Mouse (Mus musculus): ENCODE measurements around the gene Sox14. TPM values are rescaled to one million over a fixed set of nuclear protein-coding genes. Genes with fewer than 3 reads are reported as not detected.

Sox14 gene
- 1.4 and 3.3 TPM in 2 replicates for polyA plus RNA-seq (2016; fragmentation: Nextera tagmentation; extraction: Ambion mirVana)

DNA sequence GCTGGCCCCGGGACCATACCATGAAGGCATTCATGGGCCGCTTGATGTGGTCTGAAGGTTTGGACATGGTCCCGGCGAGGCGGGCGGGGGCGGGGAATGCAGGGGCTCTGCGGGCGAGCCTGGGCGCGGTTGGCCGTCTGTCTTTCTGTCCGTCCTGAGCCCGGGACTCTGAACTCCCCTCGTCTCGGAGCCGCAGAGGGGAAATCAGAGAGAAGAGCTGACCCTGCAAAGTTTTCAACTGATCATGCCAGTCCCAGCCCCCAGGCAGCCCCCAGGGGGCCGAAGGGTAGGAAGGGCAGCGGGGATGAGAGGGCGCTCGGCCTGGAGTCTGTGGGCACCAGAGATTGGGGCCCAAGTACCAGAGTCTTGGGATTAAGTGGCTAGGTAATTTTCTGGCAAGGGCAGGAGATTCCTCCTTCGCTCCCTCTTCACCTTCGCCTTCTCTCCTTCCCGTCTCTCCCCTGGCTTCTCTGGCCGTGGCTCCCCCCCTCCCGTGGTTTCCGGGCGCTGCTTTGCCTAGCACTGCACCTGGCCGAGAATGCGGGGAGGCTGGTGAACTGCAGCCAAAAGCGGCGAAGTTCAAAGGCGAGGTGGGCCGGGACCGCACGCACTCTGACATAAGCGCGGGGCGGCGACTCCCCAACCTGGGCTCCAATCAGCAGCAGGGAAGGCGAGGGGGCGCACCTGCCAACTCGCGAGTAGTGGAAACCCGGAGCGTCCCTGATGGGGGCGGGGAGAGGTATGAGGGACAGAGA, at the start of gene Sox14:
TSS of gene Sox14 (minus strand) at position 553 of the 755 bp plus-strand sequence.
- DNase-seq (ENCODE audit: low spot score), result peak; percentile 51
- H3K27ac ChIP-seq, result peak within 1 kb of the TSS; percentile 54; the same call in 1 of the 2 replicates
- H3K36me3 ChIP-seq, result no peaks in the 10 kb centered on the region
- WGBS, result under 1% methylated on average over 47 of the region's 47 CpGs
- no peaks in the 10 kb centered on the region for H3K9me3 ChIP-seq
- H3K4me3 ChIP-seq, result peak within 1 kb of the TSS; percentile 37
- H3K4me1 ChIP-seq (replicated peaks), result peaks cover 60% of the 10 kb centered on the region
- peaks cover 100% of the 10 kb centered on the region for H3K27me3 ChIP-seq (ENCODE audit: insufficient read depth, poor library complexity, severe bottlenecking)

DNA sequence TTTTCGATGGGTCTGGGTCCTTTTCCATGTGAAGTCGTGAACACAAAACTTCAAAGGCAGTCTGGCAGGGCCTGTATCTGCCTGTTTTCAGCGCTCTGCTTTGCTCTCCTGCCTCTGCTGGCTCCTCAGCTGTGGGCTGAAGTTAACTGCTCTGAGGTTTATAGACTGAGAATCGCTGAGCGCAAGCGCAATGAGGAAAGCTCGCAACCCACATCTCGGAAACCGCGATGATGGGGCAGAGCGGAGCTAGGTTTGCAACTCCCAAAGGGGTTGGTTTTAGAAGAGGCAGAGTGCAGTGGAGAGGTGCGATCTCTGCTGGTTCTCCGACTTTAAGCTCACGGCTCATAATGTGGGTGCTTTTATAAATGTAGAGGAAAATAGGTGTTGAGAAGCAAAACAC, 3.3 kb upstream of the Sox14 start:
- no peaks in the 10 kb centered on the region for H3K9me3 ChIP-seq
- no peaks in the 10 kb centered on the region for H3K36me3 ChIP-seq
- no peak overlapping the region for H3K4me3 ChIP-seq
- peaks cover 35% of the 10 kb centered on the region for H3K4me1 ChIP-seq (replicated peaks)
- H3K27ac ChIP-seq, result no peak overlapping the region
- WGBS, result 3% methylated on average over 14 of the region's 14 CpGs
- H3K27me3 ChIP-seq (ENCODE audit: insufficient read depth, poor library complexity, severe bottlenecking), result peaks cover 81% of the 10 kb centered on the region
- DNase-seq (ENCODE audit: low spot score), result peak; percentile 48

DNA sequence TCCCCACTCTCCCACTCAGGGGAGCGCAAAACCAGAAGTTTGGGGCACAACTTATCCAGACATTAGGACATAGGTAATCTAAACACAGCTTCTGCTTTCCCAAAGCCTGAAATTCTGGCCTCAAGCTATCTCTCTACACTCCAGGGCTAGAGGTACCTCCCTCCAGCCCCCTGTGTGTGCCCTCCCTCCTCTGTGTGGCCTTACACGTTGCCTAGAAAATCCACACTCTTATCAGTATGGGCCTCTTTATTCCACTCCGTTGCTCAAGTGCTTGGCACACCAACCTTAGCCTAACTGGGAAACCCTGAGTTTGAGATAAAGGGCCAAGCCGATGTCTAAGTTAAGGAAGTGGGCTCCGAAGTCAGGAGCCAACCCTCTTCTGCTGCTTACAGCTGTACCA, 2.6 kb upstream of the Sox14 start:
- Histone ChIP-seq H3K36me3 (no peaks in the 10 kb centered on the region), H3K27me3 (ENCODE audit: insufficient read depth, poor library complexity, severe bottlenecking) (peaks cover 89% of the 10 kb centered on the region), H3K4me3 (no peak overlapping the region), H3K4me1 (replicated peaks) (peaks cover 35% of the 10 kb centered on the region), H3K9me3 (no peaks in the 10 kb centered on the region), H3K27ac (no peak overlapping the region)
- peak; percentile 10 for DNase-seq (ENCODE audit: low spot score)
- WGBS, result 7% methylated on average over 5 of the region's 5 CpGs

DNA sequence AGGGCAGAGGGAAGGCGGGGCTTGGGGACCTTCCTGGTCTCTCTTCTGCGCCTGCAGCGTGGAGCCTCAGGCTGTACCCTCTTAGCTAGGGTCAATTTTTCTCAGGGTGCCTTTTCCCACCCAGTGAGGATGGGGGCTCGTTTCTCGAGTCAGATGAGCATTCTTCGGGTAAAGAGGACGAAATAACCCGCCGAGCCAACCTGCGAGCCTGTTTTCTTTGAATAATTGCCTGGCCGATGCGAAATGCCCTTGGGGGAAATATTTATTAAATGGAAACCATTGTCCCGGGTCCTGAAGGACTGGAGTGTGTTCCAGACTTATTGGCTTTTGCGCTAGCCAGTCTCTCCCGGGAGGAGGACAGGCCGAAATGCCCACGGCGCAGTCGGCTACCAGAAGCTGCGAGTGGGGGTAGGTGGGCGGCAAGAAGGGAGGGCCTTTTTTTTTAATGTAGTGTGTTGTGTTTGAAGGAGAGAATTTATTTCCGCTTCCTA, 1.1 kb upstream of the Sox14 start:
- H3K27me3 ChIP-seq (ENCODE audit: insufficient read depth, poor library complexity, severe bottlenecking), result peaks cover 99% of the 10 kb centered on the region
- no peak for DNase-seq (ENCODE audit: low spot score)
- peaks cover 47% of the 10 kb centered on the region for H3K4me1 ChIP-seq (replicated peaks)
- H3K4me3 ChIP-seq, result 0 out of 2 replicates have a peak overlapping the region, but pooled peaks have one; percentile 37
- no peaks in the 10 kb centered on the region for H3K36me3 ChIP-seq
- no peaks in the 10 kb centered on the region for H3K9me3 ChIP-seq
- WGBS, result 3% methylated on average over 22 of the region's 22 CpGs
- no peak overlapping the region for H3K27ac ChIP-seq

DNA sequence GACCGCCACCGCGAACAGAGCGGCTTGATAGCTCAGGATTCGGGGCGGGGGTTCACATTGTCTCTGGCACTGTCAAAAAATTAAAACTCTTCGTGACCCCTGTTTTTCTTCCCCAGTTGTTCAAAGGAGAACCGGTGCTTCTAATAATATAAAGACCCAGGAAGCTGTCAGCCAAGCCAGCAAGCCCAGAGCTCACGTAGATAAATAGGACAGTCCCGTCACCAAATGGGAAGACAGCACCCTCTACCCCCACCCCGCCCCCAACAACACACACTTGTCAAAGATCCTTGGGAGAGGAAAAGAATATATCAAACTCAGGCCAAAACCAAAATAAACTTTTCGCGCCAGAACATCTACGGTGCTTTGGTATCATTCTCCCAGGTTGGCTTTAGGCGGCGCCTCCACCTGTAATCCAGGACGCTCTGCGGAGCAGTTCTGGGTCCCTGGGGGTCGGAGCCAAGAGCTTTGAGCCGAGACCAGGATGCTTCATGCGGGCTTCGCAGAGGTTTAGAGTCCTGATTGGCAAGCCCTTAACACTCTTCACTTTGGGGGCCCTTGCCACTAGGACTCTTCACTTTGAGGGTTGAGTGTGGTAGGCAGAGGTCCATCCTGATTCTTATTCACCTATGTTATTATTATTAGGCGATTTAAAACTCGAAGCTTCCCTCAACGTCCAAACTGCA, 544 bp upstream of the Sox14 start:
- Histone ChIP-seq H3K9me3 (no peaks in the 10 kb centered on the region), H3K4me3 (peak overlapping the region; percentile 37), H3K36me3 (no peaks in the 10 kb centered on the region), H3K27me3 (ENCODE audit: insufficient read depth, poor library complexity, severe bottlenecking) (peaks cover 100% of the 10 kb centered on the region), H3K27ac (no peak overlapping the region), H3K4me1 (replicated peaks) (peaks cover 53% of the 10 kb centered on the region)
- DNase-seq (ENCODE audit: low spot score), result peak; percentile 37
- WGBS, result under 1% methylated on average over 25 of the region's 25 CpGs

DNA sequence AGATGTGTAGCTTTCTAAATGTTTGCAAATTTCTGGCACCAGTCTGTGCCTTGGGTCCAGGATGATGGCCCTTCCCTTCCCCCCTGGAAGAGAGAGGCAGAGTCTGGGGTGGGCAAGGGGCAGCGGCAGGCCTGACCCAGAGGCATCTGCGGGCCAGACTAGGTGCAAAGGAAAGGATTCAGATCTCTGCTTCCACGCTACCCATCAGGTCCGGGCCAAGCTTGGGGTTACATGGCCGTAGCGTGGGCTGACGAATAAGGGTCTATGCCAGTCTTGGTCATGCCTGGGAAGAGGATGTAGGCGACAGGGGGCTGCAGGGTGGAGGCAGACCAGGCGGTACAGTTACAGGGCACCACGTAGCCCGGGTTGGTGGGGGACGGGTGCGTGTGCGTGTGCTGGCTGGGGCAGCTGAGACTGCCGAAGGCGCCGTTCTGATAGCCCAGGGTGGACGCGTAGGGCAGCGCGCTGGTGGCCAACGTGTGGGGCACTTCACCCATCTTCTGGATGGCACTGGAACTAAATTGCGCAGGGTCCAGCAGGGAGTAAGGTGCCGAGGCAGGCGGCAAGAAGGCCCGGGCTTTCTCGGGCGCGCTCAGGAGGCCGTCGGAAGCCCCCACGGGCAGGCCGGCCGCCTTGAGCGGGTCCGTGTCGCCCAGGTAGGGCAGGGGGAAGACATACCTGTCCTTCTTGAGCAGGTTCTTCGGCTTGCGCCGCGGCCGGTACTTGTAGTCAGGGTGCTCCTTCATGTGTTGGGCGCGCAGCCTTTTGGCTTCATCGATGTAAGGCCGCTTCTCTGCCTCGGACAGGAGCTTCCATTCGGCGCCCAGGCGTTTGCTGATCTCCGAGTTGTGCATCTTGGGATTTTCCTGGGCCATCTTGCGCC, 994 bp downstream of the Sox14 start:
- H3K4me1 ChIP-seq (replicated peaks), result peaks cover 68% of the 10 kb centered on the region

DNA sequence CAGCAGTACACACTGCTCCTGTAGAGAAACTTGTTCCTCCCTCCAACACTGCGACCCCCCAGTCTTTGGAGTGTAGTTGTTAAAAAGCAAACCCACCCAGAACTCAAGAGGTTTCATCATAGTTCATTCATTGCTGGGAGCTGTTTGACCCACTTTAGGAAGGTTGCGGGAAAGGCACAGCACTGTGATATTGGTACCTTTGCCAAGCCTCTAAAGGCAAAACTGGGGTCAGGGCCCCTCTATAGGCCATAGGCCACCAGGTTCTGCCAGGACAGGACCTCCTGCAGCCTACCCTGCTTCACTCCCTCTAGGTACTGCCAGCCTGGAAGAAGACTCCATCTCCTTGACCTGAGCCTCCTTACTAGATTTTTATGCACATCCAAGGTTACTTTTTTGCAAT, 2.2 kb downstream of the Sox14 start:
- DNase-seq (ENCODE audit: low spot score), result peak; percentile 43
- H3K36me3 ChIP-seq, result no peaks in the 10 kb centered on the region
- H3K9me3 ChIP-seq, result no peaks in the 10 kb centered on the region
- H3K27ac ChIP-seq, result no peak overlapping the region
- H3K4me3 ChIP-seq, result no peak overlapping the region
- H3K27me3 ChIP-seq (ENCODE audit: insufficient read depth, poor library complexity, severe bottlenecking), result peaks cover 100% of the 10 kb centered on the region
- peaks cover 74% of the 10 kb centered on the region for H3K4me1 ChIP-seq (replicated peaks)
- WGBS, result under 1% methylated on average over 2 of the region's 2 CpGs

More for the DNA sequence above, 994 bp downstream of the Sox14 start:
- Histone ChIP-seq H3K4me3 (peak overlapping the region; percentile 37), H3K36me3 (no peaks in the 10 kb centered on the region), H3K27ac (peak overlapping the region; percentile 54; the same call in 1 of the 2 replicates), H3K9me3 (no peaks in the 10 kb centered on the region), H3K27me3 (ENCODE audit: insufficient read depth, poor library complexity, severe bottlenecking) (peaks cover 100% of the 10 kb centered on the region)
- 2% methylated on average over 52 of the region's 52 CpGs for WGBS
- DNase-seq (ENCODE audit: low spot score), result peak; percentile 53

DNA sequence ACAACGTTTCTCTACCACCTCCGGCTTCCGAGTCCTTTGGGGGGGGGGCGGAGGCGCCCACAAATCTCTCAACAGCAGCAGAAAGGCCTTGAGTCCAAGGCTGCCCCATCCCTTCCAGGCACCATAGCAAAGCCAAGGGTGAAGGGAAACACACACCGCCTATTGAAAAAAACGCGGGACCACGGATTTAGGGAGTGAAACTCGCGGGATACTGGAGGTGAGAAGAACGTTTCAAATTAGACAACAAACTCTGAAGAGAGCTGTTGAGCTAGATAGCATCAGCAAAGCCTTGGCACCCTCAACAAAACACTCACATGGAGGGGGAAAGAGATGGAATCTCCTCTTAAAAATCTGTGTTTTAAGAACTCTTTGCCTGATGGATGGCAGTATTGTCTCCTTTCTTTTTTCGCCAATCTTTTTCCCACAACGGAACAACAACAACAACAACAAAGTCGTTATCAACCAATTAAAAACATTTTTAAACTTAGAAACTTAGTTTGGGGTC, 2.8 kb downstream of the Sox14 start:
- no peaks in the 10 kb centered on the region for H3K36me3 ChIP-seq
- no peaks in the 10 kb centered on the region for H3K9me3 ChIP-seq
- 1% methylated on average over 15 of the region's 15 CpGs for WGBS
- H3K4me1 ChIP-seq (replicated peaks), result peaks cover 79% of the 10 kb centered on the region
- H3K4me3 ChIP-seq, result peak overlapping the region; percentile 42; the same call in 1 of the 2 replicates
- DNase-seq (ENCODE audit: low spot score), result peak; percentile 43
- H3K27me3 ChIP-seq (ENCODE audit: insufficient read depth, poor library complexity, severe bottlenecking), result peaks cover 100% of the 10 kb centered on the region
- no peak overlapping the region for H3K27ac ChIP-seq

DNA sequence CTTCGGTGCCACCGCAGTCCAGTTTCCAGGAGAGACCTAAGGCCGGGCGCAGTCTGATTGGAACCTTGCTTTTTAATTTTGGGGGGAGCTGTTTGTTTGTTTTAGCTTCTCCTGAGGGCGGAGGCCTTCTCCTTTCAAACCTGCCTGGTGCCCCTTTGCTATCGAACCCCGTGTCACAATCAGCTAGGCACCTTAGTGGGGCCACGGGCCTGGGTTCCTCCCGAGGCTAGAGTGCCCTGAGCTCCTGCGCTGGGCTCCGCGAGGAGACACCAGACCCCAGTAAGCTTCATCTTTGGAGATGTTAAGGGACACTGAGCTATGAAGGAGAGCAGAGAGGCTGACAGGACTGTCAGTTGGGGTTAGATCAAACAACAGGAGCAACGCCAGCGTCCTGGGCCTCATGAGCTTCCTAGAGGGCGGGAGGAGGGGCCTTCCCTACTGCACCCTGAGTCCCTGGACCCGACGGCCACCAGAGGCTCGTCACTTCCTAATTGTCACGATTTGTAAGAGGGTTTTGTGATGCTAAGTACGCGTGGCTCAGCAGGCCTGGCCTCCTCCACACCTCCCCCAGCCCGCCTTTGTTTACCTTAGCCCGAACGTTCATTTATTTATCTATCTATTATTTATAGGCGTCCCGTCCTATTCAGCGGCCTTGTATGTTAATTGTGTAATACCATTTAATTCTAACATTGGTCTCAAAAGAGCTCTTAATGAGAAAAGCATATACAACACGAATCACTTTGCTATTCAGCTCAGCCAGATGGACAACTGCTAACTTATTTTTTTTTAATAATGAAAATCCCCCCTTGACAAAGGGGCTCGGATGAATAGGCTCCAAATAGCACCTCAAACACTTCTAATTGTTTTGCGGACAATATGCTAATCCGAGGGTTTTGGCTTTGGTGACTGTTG, 3.5 kb downstream of the Sox14 start:
- H3K27me3 ChIP-seq (ENCODE audit: insufficient read depth, poor library complexity, severe bottlenecking), result peaks cover 100% of the 10 kb centered on the region
- peak overlapping the region; percentile 42 for H3K4me3 ChIP-seq
- WGBS, result under 1% methylated on average over 31 of the region's 31 CpGs
- no peaks in the 10 kb centered on the region for H3K9me3 ChIP-seq
- H3K36me3 ChIP-seq, result no peaks in the 10 kb centered on the region
- peaks cover 80% of the 10 kb centered on the region for H3K4me1 ChIP-seq (replicated peaks)
- DNase-seq (ENCODE audit: low spot score), result no peak
- peak overlapping the region; percentile 45 for H3K27ac ChIP-seq

DNA sequence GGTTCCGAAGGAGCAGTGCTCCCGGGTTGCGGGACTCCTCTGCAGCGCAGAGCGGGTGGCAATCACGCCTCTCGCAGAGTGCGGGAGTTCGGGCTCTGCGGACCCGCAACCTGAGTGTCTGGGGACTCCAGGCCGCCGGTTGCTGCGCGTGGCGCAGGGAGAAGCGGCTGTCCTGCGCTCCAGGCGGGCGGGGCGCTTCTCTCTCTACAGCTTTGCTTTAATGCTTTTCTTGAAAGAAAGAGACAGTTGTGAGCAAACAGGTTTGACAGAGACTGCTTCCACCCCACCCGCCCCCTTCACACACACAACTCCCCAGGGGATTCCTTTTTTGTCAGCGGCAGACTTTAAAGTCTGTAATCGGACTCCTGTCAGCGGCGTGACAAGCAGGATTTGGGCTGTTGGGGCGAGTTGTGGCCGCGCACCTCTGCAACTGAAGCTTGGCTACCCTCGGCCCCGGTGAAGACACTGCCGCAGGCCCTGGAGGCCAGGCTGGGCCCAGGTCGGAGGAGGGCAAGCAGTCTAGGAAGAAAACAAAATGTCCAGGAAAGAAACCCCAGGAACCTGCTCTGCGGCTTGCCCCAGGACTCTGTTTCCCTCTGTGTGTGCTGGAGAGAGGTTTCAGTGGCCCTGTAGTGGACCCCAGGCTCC, 4.3 kb downstream of the Sox14 start:
- peaks cover 73% of the 10 kb centered on the region for H3K4me1 ChIP-seq (replicated peaks)
- no peaks in the 10 kb centered on the region for H3K9me3 ChIP-seq
- no peaks in the 10 kb centered on the region for H3K36me3 ChIP-seq
- under 1% methylated on average over 34 of the region's 34 CpGs for WGBS
- H3K27me3 ChIP-seq (ENCODE audit: insufficient read depth, poor library complexity, severe bottlenecking), result peaks cover 100% of the 10 kb centered on the region
- H3K4me3 ChIP-seq, result peak overlapping the region; percentile 42
- H3K27ac ChIP-seq, result peak overlapping the region; percentile 45
- DNase-seq (ENCODE audit: low spot score), result peak; percentile 71

Data from hindbrain, embryonic 10.5 days (tissue).